Mouse (Mus musculus) hindbrain, embryonic 11.5 days (tissue): ENCODE measurements around the gene Lurap1. TPM values are rescaled to one million over a fixed set of nuclear protein-coding genes. Genes with fewer than 3 reads are reported as not detected.

Source experiments
- ATAC-seq: fragments of 200-750 bp; cut with Nextera tagmentation; 2 replicates; pipeline ENCODE4 v1.8.0; 2017; ENCODE audit warnings: mild to moderate bottlenecking, moderate TSS enrichment, moderate library complexity; ENCODE audit not compliant: low FRiP score
- DNase-seq: peaks from one replicate; pipeline ENCODE4 v3.0.0-alpha.2; 2015; ENCODE audit warnings: low spot score
- H3K27ac ChIP-seq: fragments of 300-500 bp; sonication (generic); 2 replicates; pipeline ENCODE4 v1.5.1; 2014; ENCODE audit warnings: mild to moderate bottlenecking, low read depth, low read length
- H3K27me3 ChIP-seq: fragments of 300-500 bp; sonication (generic); 2 replicates; pipeline ENCODE4 v1.6.1; 2014; ENCODE audit warnings: mild to moderate bottlenecking, low read length, moderate library complexity, mixed read lengths; ENCODE audit not compliant: control insufficient read depth, insufficient read depth
- H3K36me3 ChIP-seq: fragments of 300-500 bp; sonication (generic); 2 replicates; pipeline ENCODE4 v1.6.1; 2014; ENCODE audit warnings: mild to moderate bottlenecking, low read length, moderate library complexity, mixed read lengths; ENCODE audit not compliant: control insufficient read depth, insufficient read depth
- H3K4me1 ChIP-seq: fragments of 300-500 bp; sonication (generic); replicated peaks from 2 replicates; pipeline ENCODE4 v1.6.1; 2014; ENCODE audit warnings: low read length, mixed read lengths; ENCODE audit not compliant: control insufficient read depth, insufficient read depth
- H3K4me2 ChIP-seq: fragments of 300-500 bp; sonication (generic); replicated peaks from 2 replicates; pipeline ENCODE4 v1.6.1; 2014; ENCODE audit warnings: mild to moderate bottlenecking, low read depth, low read length
- H3K4me3 ChIP-seq: fragments of 300-500 bp; sonication (generic); 2 replicates; pipeline ENCODE4 v1.5.1; 2014; ENCODE audit warnings: low read depth, low read length
- H3K9ac ChIP-seq: fragments of 300-500 bp; sonication (generic); 2 replicates; pipeline ENCODE4 v1.6.1; 2014; ENCODE audit warnings: low read depth, low read length
- H3K9me3 ChIP-seq: fragments of 300-500 bp; sonication (generic); 2 replicates; pipeline ENCODE4 v1.6.1; 2016; ENCODE audit warnings: low read length; ENCODE audit not compliant: control insufficient read depth
- WGBS: fragments of 180-500 bp; shearing (Covaris S2); extraction: QIAGEN DNeasy Blood & Tissue Kit; methylation state at CpG from one replicate; pipeline ENCODE4 v1.1.7; 2014; 5-methylcytosine and 5-hydroxymethylcytosine counted together
- polyA plus RNA-seq: library from polyadenylated mRNA; unstranded; fragments of >200 nt; fragmentation: Nextera tagmentation; extraction: Ambion mirVana; gene quantifications from 2 replicates; pipeline ENCODE4 v1.2.1, GENCODE M21; 2014

Lurap1 gene
- polyA plus RNA-seq, 1 experiment from 2014 or later: 1.1 TPM

DNA sequence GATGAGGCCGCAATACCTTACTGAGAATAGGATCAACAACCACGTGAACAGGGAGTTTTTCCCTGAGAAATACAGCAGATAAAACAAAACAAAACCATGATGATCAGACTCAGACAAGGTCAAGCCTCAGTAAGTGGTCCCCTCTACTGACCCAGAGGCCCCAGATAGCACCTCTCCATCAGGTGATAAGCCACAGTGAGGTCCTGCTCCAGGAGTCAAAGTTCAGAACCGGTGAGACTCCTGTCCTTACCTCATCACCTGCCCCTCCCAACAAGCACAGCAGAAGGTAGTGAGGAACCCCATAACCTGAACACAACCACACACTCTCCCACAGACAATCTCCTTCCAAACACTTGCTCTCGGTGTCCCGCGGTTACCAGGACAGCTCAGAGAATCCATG is 40.4 kb downstream of the Lurap1 start:
- no peak overlapping the region for H3K9ac ChIP-seq
- ATAC-seq: no peak
- no peak overlapping the region for H3K4me3 ChIP-seq
- no peaks in the 10 kb centered on the region for H3K9me3 ChIP-seq
- no peaks in the 10 kb centered on the region for H3K4me1 ChIP-seq
- H3K27me3 ChIP-seq: no peaks in the 10 kb centered on the region
- H3K27ac ChIP-seq: no peak overlapping the region
- WGBS: 94% methylated on average over 6 of the region's 6 CpGs
- H3K4me2 ChIP-seq: no peak overlapping the region
- no peak for DNase-seq
- peaks cover under 1% of the 10 kb centered on the region; the same call in 1 of the 2 replicates for H3K36me3 ChIP-seq

- H3K9ac ChIP-seq: no peak overlapping the region
- H3K4me2 ChIP-seq: no peak overlapping the region
- no peaks in the 10 kb centered on the region for H3K4me1 ChIP-seq
- ATAC-seq (no peak), DNase-seq (no peak)
- no peaks in the 10 kb centered on the region for H3K9me3 ChIP-seq
- H3K4me3 ChIP-seq: no peak overlapping the region
- peaks cover 9% of the 10 kb centered on the region; the same call in 1 of the 2 replicates for H3K36me3 ChIP-seq
- H3K27me3 ChIP-seq: no peaks in the 10 kb centered on the region
- WGBS: 94% methylated on average over 5 of the region's 5 CpGs
- H3K27ac ChIP-seq: no peak overlapping the region
Observed at GRCm38 (mm10) chr4:116105278-116105677, 45.9 kb downstream of the Lurap1 start.

GRCm38 (mm10) chr4:116100959-116101358 is 50.2 kb downstream of the Lurap1 start:
- DNase-seq: no peak
- 88% methylated on average over 7 of the region's 7 CpGs for WGBS
- no peak for ATAC-seq
- H3K9ac ChIP-seq: no peak overlapping the region
- H3K9me3 ChIP-seq: no peaks in the 10 kb centered on the region
- no peak overlapping the region for H3K4me2 ChIP-seq
- no peaks in the 10 kb centered on the region for H3K27me3 ChIP-seq
- no peaks in the 10 kb centered on the region for H3K4me1 ChIP-seq
- no peak overlapping the region for H3K4me3 ChIP-seq
- H3K36me3 ChIP-seq: peaks cover 32% of the 10 kb centered on the region; the same call in 1 of the 2 replicates
- H3K27ac ChIP-seq: no peak overlapping the region

DNA sequence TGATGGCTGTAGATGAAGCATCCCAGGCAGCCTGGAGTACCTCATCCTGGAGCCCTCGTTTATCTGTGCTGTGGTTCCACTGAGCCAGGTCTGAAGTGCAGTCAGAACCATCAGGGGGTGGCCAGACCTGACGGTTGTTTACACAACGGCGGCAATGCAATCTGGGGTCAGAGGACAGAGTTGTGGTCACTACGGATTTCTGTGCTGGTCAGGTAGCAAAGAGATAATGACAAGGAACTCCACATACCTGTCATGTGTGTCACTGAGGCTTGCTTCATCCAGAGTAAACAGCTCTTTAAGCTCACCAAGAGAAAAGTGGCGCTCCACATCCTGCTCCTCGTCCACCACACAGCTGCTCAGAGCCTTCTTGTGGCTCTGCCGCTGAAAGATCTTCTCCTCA is 53.9 kb downstream of the Lurap1 start:
- WGBS: 88% methylated on average over 8 of the region's 8 CpGs
- no peak for ATAC-seq

DNA sequence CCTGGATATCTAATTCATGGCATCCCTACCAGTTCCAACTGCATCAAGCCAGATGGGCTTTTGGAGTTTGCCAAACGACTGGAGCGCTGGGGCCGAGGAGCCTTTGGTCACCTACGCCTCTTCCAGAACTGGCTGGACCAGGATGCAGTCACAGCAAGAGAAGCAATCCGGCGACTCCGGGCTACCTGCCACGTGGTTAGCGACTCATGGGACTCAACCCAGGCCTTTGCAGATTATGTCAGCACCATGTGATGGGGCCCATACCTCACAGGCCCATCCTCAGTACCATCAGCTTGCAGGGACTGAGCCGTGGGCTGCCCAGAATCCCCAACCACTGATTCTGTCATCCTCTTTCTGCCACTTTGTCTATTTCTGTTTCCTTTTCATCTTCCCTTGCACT is 54.8 kb downstream of the Lurap1 start:
- Histone ChIP-seq H3K4me1 (no peaks in the 10 kb centered on the region), H3K9me3 (no peaks in the 10 kb centered on the region), H3K27ac (no peak overlapping the region), H3K4me3 (no peak overlapping the region), H3K36me3 (peaks cover 33% of the 10 kb centered on the region), H3K4me2 (no peak overlapping the region), H3K27me3 (no peaks in the 10 kb centered on the region), H3K9ac (no peak overlapping the region)
- no peak for DNase-seq
- WGBS: 89% methylated on average over 10 of the region's 10 CpGs
- no peak for ATAC-seq

More for the DNA sequence above, 53.9 kb downstream of the Lurap1 start:
- Histone ChIP-seq H3K27me3 (no peaks in the 10 kb centered on the region), H3K27ac (no peak overlapping the region), H3K9ac (no peak overlapping the region), H3K4me3 (no peak overlapping the region), H3K4me2 (no peak overlapping the region), H3K9me3 (no peaks in the 10 kb centered on the region), H3K36me3 (peaks cover 34% of the 10 kb centered on the region), H3K4me1 (no peaks in the 10 kb centered on the region)
- DNase-seq: no peak

GRCm38 (mm10) chr4:116088510-116089249 is 62.5 kb downstream of the Lurap1 start:
- WGBS: 89% methylated on average over 23 of the region's 23 CpGs
- H3K4me3 ChIP-seq: no peak overlapping the region
- H3K36me3 ChIP-seq: peaks cover 14% of the 10 kb centered on the region
- no peak overlapping the region for H3K27ac ChIP-seq
- no peak for ATAC-seq
- no peaks in the 10 kb centered on the region for H3K27me3 ChIP-seq
- H3K4me1 ChIP-seq: no peaks in the 10 kb centered on the region
- H3K9ac ChIP-seq: no peak overlapping the region
- no peaks in the 10 kb centered on the region for H3K9me3 ChIP-seq
- no peak for DNase-seq
- no peak overlapping the region for H3K4me2 ChIP-seq

Other genes with a start within 250 kb of the Lurap1 start
- gene Dmbx1, start 211.4 kb downstream of the Lurap1 start, polyA plus RNA-seq: 2.4 and 2.5 TPM in 2 replicates
- gene Faah, start 133.4 kb downstream of the Lurap1 start, polyA plus RNA-seq: 3.9 and 4.1 TPM in 2 replicates
- gene Nsun4, start 97.5 kb downstream of the Lurap1 start, polyA plus RNA-seq: 19.3 and 20.7 TPM in 2 replicates
- 413 and 425 TPM in 2 replicates for gene Uqcrh, start 76.3 kb downstream of the Lurap1 start, polyA plus RNA-seq
- gene Lrrc41, start 76.1 kb downstream of the Lurap1 start, polyA plus RNA-seq: 65.5 and 72.3 TPM in 2 replicates
- gene Rad54l, start 27.6 kb downstream of the Lurap1 start, polyA plus RNA-seq: 42.1 and 46.9 TPM in 2 replicates
- 49.0 and 52.3 TPM in 2 replicates for gene Pomgnt1, start 27.5 kb downstream of the Lurap1 start, polyA plus RNA-seq
- gene Tspan1, start 16.3 kb upstream of the Lurap1 start, polyA plus RNA-seq: 0.17 TPM in 1 of 2 replicates, not detected in the other
- gene 1700042G07Rik, start 22.0 kb upstream of the Lurap1 start, polyA plus RNA-seq: not detected in 2 replicates
- not detected in 2 replicates for gene Gm49337, start 22.0 kb upstream of the Lurap1 start, polyA plus RNA-seq
- 75.9 and 103 TPM in 2 replicates for gene Pik3r3, start 70.3 kb upstream of the Lurap1 start, polyA plus RNA-seq